Mouse (Mus musculus): Measurements from ENCODE around the gene Foxp1. TPM values are rescaled to one million over a fixed set of nuclear protein-coding genes. Genes with fewer than 3 reads are reported as not detected.

The Foxp1 gene
- polyA plus RNA-seq, 1 experiment from 2014 or later: 88.1 TPM

GRCm38 (mm10) chr6:99545437-99545836 lies 22.9 kb upstream of the Foxp1 start:
- H3K9ac ChIP-seq (ENCODE audit: low read length): no peak overlapping the region
- H3K9me3 ChIP-seq (ENCODE audit: control insufficient read depth, low read length): peaks cover 7% of the 10 kb centered on the region; the same call in 1 of the 2 replicates
- H3K4me1 ChIP-seq (ENCODE audit: control insufficient read depth in 2 of 2, insufficient read depth in 2 of 2, low read length in 2 of 2): no peaks in the 10 kb centered on the region
- H3K27ac ChIP-seq (replicated peaks in 1 of 2; ENCODE audit: control insufficient read depth in 1 of 2, insufficient read depth in 1 of 2, low read depth in 2 of 2, low read length in 2 of 2): no peak overlapping the region
- no peaks in the 10 kb centered on the region for H3K27me3 ChIP-seq (ENCODE audit: control insufficient read depth, insufficient read depth, low read length)
- 72% methylated on average over 6 of the region's 6 CpGs for WGBS
- no peak overlapping the region for H3K4me3 ChIP-seq (ENCODE audit: control insufficient read depth in 1 of 2, insufficient read depth in 1 of 2, low read depth in 1 of 2, low read length in 2 of 2)
- H3K4me2 ChIP-seq (ENCODE audit: low read length): no peak overlapping the region
- H3K36me3 ChIP-seq (ENCODE audit: control insufficient read depth, insufficient read depth, low read length): no peaks in the 10 kb centered on the region
- no peak for ATAC-seq (ENCODE audit: insufficient number of reproducible peaks, insufficient read depth, low FRiP score, low read depth)

GRCm38 (mm10) chr6:99541105-99541504 lies 18.6 kb upstream of the Foxp1 start:
- Histone ChIP-seq H3K4me1 (ENCODE audit: control insufficient read depth in 2 of 2, insufficient read depth in 2 of 2, low read length in 2 of 2) (no peaks in the 10 kb centered on the region), H3K4me2 (ENCODE audit: low read length) (no peak overlapping the region), H3K9ac (ENCODE audit: low read length) (no peak overlapping the region), H3K9me3 (ENCODE audit: control insufficient read depth, low read length) (no peaks in the 10 kb centered on the region), H3K36me3 (ENCODE audit: control insufficient read depth, insufficient read depth, low read length) (no peaks in the 10 kb centered on the region), H3K27me3 (ENCODE audit: control insufficient read depth, insufficient read depth, low read length) (no peaks in the 10 kb centered on the region), H3K27ac (replicated peaks in 1 of 2; ENCODE audit: control insufficient read depth in 1 of 2, insufficient read depth in 1 of 2, low read depth in 2 of 2, low read length in 2 of 2) (no peak overlapping the region), H3K4me3 (ENCODE audit: control insufficient read depth in 1 of 2, insufficient read depth in 1 of 2, low read depth in 1 of 2, low read length in 2 of 2) (no peak overlapping the region)
- ATAC-seq (ENCODE audit: insufficient number of reproducible peaks, insufficient read depth, low FRiP score, low read depth): no peak
- WGBS: 60% methylated on average over 3 of the region's 3 CpGs

- no peak overlapping the region for H3K27ac ChIP-seq (replicated peaks in 1 of 2; ENCODE audit: control insufficient read depth in 1 of 2, insufficient read depth in 1 of 2, low read depth in 2 of 2, low read length in 2 of 2)
- H3K36me3 ChIP-seq (ENCODE audit: control insufficient read depth, insufficient read depth, low read length): no peaks in the 10 kb centered on the region
- H3K9me3 ChIP-seq (ENCODE audit: control insufficient read depth, low read length): no peaks in the 10 kb centered on the region
- H3K4me1 ChIP-seq (ENCODE audit: control insufficient read depth in 2 of 2, insufficient read depth in 2 of 2, low read length in 2 of 2): no peaks in the 10 kb centered on the region
- WGBS: 68% methylated on average over 6 of the region's 6 CpGs
- H3K9ac ChIP-seq (ENCODE audit: low read length): no peak overlapping the region
- no peak for ATAC-seq (ENCODE audit: insufficient number of reproducible peaks, insufficient read depth, low FRiP score, low read depth)
- no peaks in the 10 kb centered on the region for H3K27me3 ChIP-seq (ENCODE audit: control insufficient read depth, insufficient read depth, low read length)
- no peak overlapping the region for H3K4me3 ChIP-seq (ENCODE audit: control insufficient read depth in 1 of 2, insufficient read depth in 1 of 2, low read depth in 1 of 2, low read length in 2 of 2)
- no peak overlapping the region for H3K4me2 ChIP-seq (ENCODE audit: low read length)
Observed at GRCm38 (mm10) chr6:99540653-99541052, 18.1 kb upstream of the Foxp1 start.

GRCm38 (mm10) chr6:99540146-99540545 lies 17.6 kb upstream of the Foxp1 start:
- H3K9me3 ChIP-seq (ENCODE audit: control insufficient read depth, low read length): no peaks in the 10 kb centered on the region
- H3K4me2 ChIP-seq (ENCODE audit: low read length): no peak overlapping the region
- H3K36me3 ChIP-seq (ENCODE audit: control insufficient read depth, insufficient read depth, low read length): no peaks in the 10 kb centered on the region
- no peak for ATAC-seq (ENCODE audit: insufficient number of reproducible peaks, insufficient read depth, low FRiP score, low read depth)
- no peak overlapping the region for H3K4me3 ChIP-seq (ENCODE audit: control insufficient read depth in 1 of 2, insufficient read depth in 1 of 2, low read depth in 1 of 2, low read length in 2 of 2)
- no peaks in the 10 kb centered on the region for H3K4me1 ChIP-seq (ENCODE audit: control insufficient read depth in 2 of 2, insufficient read depth in 2 of 2, low read length in 2 of 2)
- no peaks in the 10 kb centered on the region for H3K27me3 ChIP-seq (ENCODE audit: control insufficient read depth, insufficient read depth, low read length)
- 82% methylated on average over 5 of the region's 5 CpGs for WGBS
- H3K27ac ChIP-seq (replicated peaks in 1 of 2; ENCODE audit: control insufficient read depth in 1 of 2, insufficient read depth in 1 of 2, low read depth in 2 of 2, low read length in 2 of 2): no peak overlapping the region
- no peak overlapping the region for H3K9ac ChIP-seq (ENCODE audit: low read length)

- H3K27me3 ChIP-seq (ENCODE audit: control insufficient read depth, insufficient read depth, low read length): no peaks in the 10 kb centered on the region
- no peak overlapping the region for H3K4me2 ChIP-seq (ENCODE audit: low read length)
- 78% methylated on average over 17 of the region's 17 CpGs for WGBS
- H3K27ac ChIP-seq (replicated peaks in 1 of 2; ENCODE audit: control insufficient read depth in 1 of 2, insufficient read depth in 1 of 2, low read depth in 2 of 2, low read length in 2 of 2): no peak overlapping the region
- H3K36me3 ChIP-seq (ENCODE audit: control insufficient read depth, insufficient read depth, low read length): no peaks in the 10 kb centered on the region
- H3K4me1 ChIP-seq (ENCODE audit: control insufficient read depth in 2 of 2, insufficient read depth in 2 of 2, low read length in 2 of 2): no peaks in the 10 kb centered on the region
- H3K4me3 ChIP-seq (ENCODE audit: control insufficient read depth in 1 of 2, insufficient read depth in 1 of 2, low read depth in 1 of 2, low read length in 2 of 2): no peak overlapping the region
- H3K9me3 ChIP-seq (ENCODE audit: control insufficient read depth, low read length): no peaks in the 10 kb centered on the region
- no peak overlapping the region for H3K9ac ChIP-seq (ENCODE audit: low read length)
- ATAC-seq (ENCODE audit: insufficient number of reproducible peaks, insufficient read depth, low FRiP score, low read depth): no peak
Observed at GRCm38 (mm10) chr6:99538194-99538941, 15.8 kb upstream of the Foxp1 start.

GRCm38 (mm10) chr6:99534211-99534745 lies 11.8 kb upstream of the Foxp1 start:
- H3K27me3 ChIP-seq (ENCODE audit: control insufficient read depth, insufficient read depth, low read length): no peaks in the 10 kb centered on the region
- H3K4me2 ChIP-seq (ENCODE audit: low read length): no peak overlapping the region
- no peak for ATAC-seq (ENCODE audit: insufficient number of reproducible peaks, insufficient read depth, low FRiP score, low read depth)
- H3K9ac ChIP-seq (ENCODE audit: low read length): no peak overlapping the region
- 56% methylated on average over 5 of the region's 5 CpGs for WGBS
- H3K36me3 ChIP-seq (ENCODE audit: control insufficient read depth, insufficient read depth, low read length): no peaks in the 10 kb centered on the region
- no peak overlapping the region for H3K27ac ChIP-seq (replicated peaks in 1 of 2; ENCODE audit: control insufficient read depth in 1 of 2, insufficient read depth in 1 of 2, low read depth in 2 of 2, low read length in 2 of 2)
- H3K4me3 ChIP-seq (ENCODE audit: control insufficient read depth in 1 of 2, insufficient read depth in 1 of 2, low read depth in 1 of 2, low read length in 2 of 2): no peak overlapping the region
- H3K4me1 ChIP-seq (ENCODE audit: control insufficient read depth in 2 of 2, insufficient read depth in 2 of 2, low read length in 2 of 2): no peaks in the 10 kb centered on the region
- H3K9me3 ChIP-seq (ENCODE audit: control insufficient read depth, low read length): no peaks in the 10 kb centered on the region

GRCm38 (mm10) chr6:99532458-99532857 lies 9.9 kb upstream of the Foxp1 start:
- no peak overlapping the region for H3K4me3 ChIP-seq (ENCODE audit: control insufficient read depth in 1 of 2, insufficient read depth in 1 of 2, low read depth in 1 of 2, low read length in 2 of 2)
- no peaks in the 10 kb centered on the region for H3K4me1 ChIP-seq (ENCODE audit: control insufficient read depth in 2 of 2, insufficient read depth in 2 of 2, low read length in 2 of 2)
- H3K4me2 ChIP-seq (ENCODE audit: low read length): no peak overlapping the region
- no peaks in the 10 kb centered on the region for H3K27me3 ChIP-seq (ENCODE audit: control insufficient read depth, insufficient read depth, low read length)
- no peak overlapping the region for H3K27ac ChIP-seq (replicated peaks in 1 of 2; ENCODE audit: control insufficient read depth in 1 of 2, insufficient read depth in 1 of 2, low read depth in 2 of 2, low read length in 2 of 2)
- H3K9me3 ChIP-seq (ENCODE audit: control insufficient read depth, low read length): no peaks in the 10 kb centered on the region
- no peak overlapping the region for H3K9ac ChIP-seq (ENCODE audit: low read length)
- ATAC-seq (ENCODE audit: insufficient number of reproducible peaks, insufficient read depth, low FRiP score, low read depth): no peak
- WGBS: 81% methylated on average over 4 of the region's 4 CpGs
- no peaks in the 10 kb centered on the region for H3K36me3 ChIP-seq (ENCODE audit: control insufficient read depth, insufficient read depth, low read length)

GRCm38 (mm10) chr6:99528972-99529371 lies 6.5 kb upstream of the Foxp1 start:
- H3K4me2 ChIP-seq (ENCODE audit: low read length): no peak overlapping the region
- no peak overlapping the region for H3K9ac ChIP-seq (ENCODE audit: low read length)
- no peaks in the 10 kb centered on the region for H3K9me3 ChIP-seq (ENCODE audit: control insufficient read depth, low read length)
- H3K36me3 ChIP-seq (ENCODE audit: control insufficient read depth, insufficient read depth, low read length): no peaks in the 10 kb centered on the region; the same call in 1 of the 2 replicates
- no peak overlapping the region for H3K27ac ChIP-seq (replicated peaks in 1 of 2; ENCODE audit: control insufficient read depth in 1 of 2, insufficient read depth in 1 of 2, low read depth in 2 of 2, low read length in 2 of 2)
- no peaks in the 10 kb centered on the region for H3K27me3 ChIP-seq (ENCODE audit: control insufficient read depth, insufficient read depth, low read length)
- WGBS: 68% methylated on average over 2 of the region's 2 CpGs
- no peak for ATAC-seq (ENCODE audit: insufficient number of reproducible peaks, insufficient read depth, low FRiP score, low read depth)
- H3K4me1 ChIP-seq (ENCODE audit: control insufficient read depth in 2 of 2, insufficient read depth in 2 of 2, low read length in 2 of 2): peaks cover 0 to 2% of the 10 kb centered on the region in 2 experiments; a peak in 1 of 4 replicates
- H3K4me3 ChIP-seq (ENCODE audit: control insufficient read depth in 1 of 2, insufficient read depth in 1 of 2, low read depth in 1 of 2, low read length in 2 of 2): no peak overlapping the region

Measured in heart, embryonic 14.5 days (tissue).